Comparison of ENCODE assay signal across 16 mouse cellular contexts in genomic region chr16:64275420-64275819, GRCm38 (mm10).
DNase-seq lines count a peak whose midpoint lies in the region; ATAC-seq and TF ChIP-seq lines count a peak whose summit lies in the region.
"Had no signal": no experiment of that assay in that cellular context is flagged by ENCODE, and none has a peak within 500 bp of the region (broad histone marks: within the 10 kb centered on the region; RNA-seq: fewer than 3 reads in every experiment).

No protein-coding gene starts in this region.

- H3K27me3 ChIP-seq in kidney, adult 2 months (replicated peaks; ENCODE audit: control insufficient read depth, insufficient read depth, low read length) = no peaks in the 10 kb centered on the region
- no peaks in the 10 kb centered on the region for H3K27me3 ChIP-seq in hindbrain, embryonic 10.5 days (ENCODE audit: insufficient read depth, poor library complexity, severe bottlenecking)
- H3K27me3 ChIP-seq in midbrain, embryonic 13.5 days = no peaks in the 10 kb centered on the region
- H3K27me3 ChIP-seq in heart, embryonic 10.5 days (ENCODE audit: insufficient read depth, poor library complexity, severe bottlenecking) = no peaks in the 10 kb centered on the region
- H3K27me3 ChIP-seq: embryonic facial prominence, embryonic 15.5 days; limb, embryonic 13.5 days had no signal

- H3K4me2 ChIP-seq in midbrain, embryonic 13.5 days (replicated peaks) = no peak overlapping the region
- H3K4me2 ChIP-seq: embryonic facial prominence, embryonic 15.5 days; limb, embryonic 13.5 days had no signal

- no peak for TF ChIP-seq CTCF in kidney, adult 2 months (conservative IDR thresholded peaks at IDR 0.05; ENCODE audit: insufficient read depth, insufficient read length, low read depth, low read length)

- TF ChIP-seq POLR2A in kidney, adult 2 months (IDR thresholded peaks at IDR 0.05; ENCODE audit: low read depth, low read length) = no peak

- no peaks in the 10 kb centered on the region for H3K4me1 ChIP-seq in kidney, adult 2 months (ENCODE audit: control insufficient read depth, insufficient read depth, low read length)
- peaks cover 18% of the 10 kb centered on the region for H3K4me1 ChIP-seq in hindbrain, embryonic 10.5 days (replicated peaks)
- H3K4me1 ChIP-seq in midbrain, embryonic 13.5 days (replicated peaks) = peaks cover 18% of the 10 kb centered on the region
- H3K4me1 ChIP-seq in heart, embryonic 10.5 days = no peaks in the 10 kb centered on the region
- H3K4me1 ChIP-seq: embryonic facial prominence, embryonic 15.5 days; limb, embryonic 13.5 days had no signal

- H3K36me3 ChIP-seq in kidney, adult 2 months (ENCODE audit: control insufficient read depth, insufficient read depth, low read length) = no peaks in the 10 kb centered on the region
- no peaks in the 10 kb centered on the region for H3K36me3 ChIP-seq in hindbrain, embryonic 10.5 days
- no peaks in the 10 kb centered on the region for H3K36me3 ChIP-seq in midbrain, embryonic 13.5 days
- no peaks in the 10 kb centered on the region for H3K36me3 ChIP-seq in heart, embryonic 10.5 days
- H3K36me3 ChIP-seq: embryonic facial prominence, embryonic 15.5 days; limb, embryonic 13.5 days had no signal

- WGBS in kidney, adult 2 months = 58% methylated on average over 5 of the region's 5 CpGs
- WGBS in hindbrain, embryonic 10.5 days = 33% methylated on average over 5 of the region's 5 CpGs
- 9% methylated on average over 5 of the region's 5 CpGs for WGBS in midbrain, embryonic 13.5 days
- WGBS in heart, embryonic 10.5 days = 68% methylated on average over 5 of the region's 5 CpGs

- DNase-seq in kidney, adult 2 months = peak; percentile 1
- DNase-seq in kidney, postnatal 10 days = no peak
- peak; percentile 12 for DNase-seq in hindbrain, embryonic 10.5 days (ENCODE audit: low spot score)
- peak; percentile 11 for DNase-seq in retina, postnatal 1 day
- no peak for DNase-seq in liver
- no peak for DNase-seq in right cerebral cortex, postnatal 25 days
- DNase-seq in heart, embryonic 10.5 days (ENCODE audit: low spot score) = no peak
- DNase-seq: adrenal gland, adult 2 months; B cell, adult 2 months; cerebellum, postnatal 36 days; liver, postnatal 0 days; right cerebral cortex, adult 18-20 months had no signal

- H3K27ac ChIP-seq in kidney, adult 2 months (ENCODE audit: insufficient read depth, low read depth, low read length) = no peak overlapping the region
- 0 out of 2 replicates have a peak overlapping the region, but pooled peaks have one; percentile 25 for H3K27ac ChIP-seq in hindbrain, embryonic 10.5 days
- H3K27ac ChIP-seq in midbrain, embryonic 13.5 days = no peak overlapping the region
- H3K27ac ChIP-seq in heart, embryonic 10.5 days = no peak overlapping the region
- H3K27ac ChIP-seq: embryonic facial prominence, embryonic 15.5 days; kidney, postnatal 0 days; limb, embryonic 13.5 days had no signal

- peak; percentile 94 for ATAC-seq in midbrain, embryonic 13.5 days
- ATAC-seq: liver, postnatal 0 days had no signal

- no peak overlapping the region for H3K4me3 ChIP-seq in kidney, adult 2 months (ENCODE audit: insufficient read depth, low read depth, low read length)
- H3K4me3 ChIP-seq in hindbrain, embryonic 10.5 days = no peak overlapping the region
- H3K4me3 ChIP-seq in midbrain, embryonic 13.5 days (replicated peaks) = no peak overlapping the region
- no peak overlapping the region for H3K4me3 ChIP-seq in heart, embryonic 10.5 days
- H3K4me3 ChIP-seq: embryonic facial prominence, embryonic 15.5 days; limb, embryonic 13.5 days had no signal

- H3K9ac ChIP-seq in midbrain, embryonic 13.5 days (replicated peaks) = no peak overlapping the region
- H3K9ac ChIP-seq: embryonic facial prominence, embryonic 15.5 days; limb, embryonic 13.5 days; liver, postnatal 0 days had no signal

- no peaks in the 10 kb centered on the region for H3K9me3 ChIP-seq in hindbrain, embryonic 10.5 days
- H3K9me3 ChIP-seq in midbrain, embryonic 13.5 days = no peaks in the 10 kb centered on the region
- no peaks in the 10 kb centered on the region for H3K9me3 ChIP-seq in heart, embryonic 10.5 days
- H3K9me3 ChIP-seq: embryonic facial prominence, embryonic 15.5 days; limb, embryonic 13.5 days had no signal

Comparison
In these comparisons a context has a peak if more than half of its experiments do, and no peak if none do; other contexts are left out.
1. DNase-seq: peak in kidney, adult 2 months (single experiment), hindbrain, embryonic 10.5 days (single experiment) and retina, postnatal 1 day (single experiment); none in kidney, postnatal 10 days (single experiment), liver (single experiment), right cerebral cortex, postnatal 25 days (single experiment) and heart, embryonic 10.5 days (single experiment).